Mouse (Mus musculus) T-helper 17 cell (primary cell): ENCODE results near the gene Gpsm2.
"Not testable (repeated sequence)": the region's sequence is repeated elsewhere in the genome, so short reads cannot be mapped to it uniquely, and the experiment has no call there.

Experiments used
- in situ Hi-C, 2 experiments: fragments of 300-600 bp; cut with MboI, MseI; formaldehyde crosslinking; loops; 1 replicate in 1 of 2; 2 replicates in 1 of 2; pipeline ENCODE4 v1.15.1; 2025; ENCODE audit warnings: high pct_unique_total_duplicates in 2 of 2

Gpsm2 gene

DNA sequence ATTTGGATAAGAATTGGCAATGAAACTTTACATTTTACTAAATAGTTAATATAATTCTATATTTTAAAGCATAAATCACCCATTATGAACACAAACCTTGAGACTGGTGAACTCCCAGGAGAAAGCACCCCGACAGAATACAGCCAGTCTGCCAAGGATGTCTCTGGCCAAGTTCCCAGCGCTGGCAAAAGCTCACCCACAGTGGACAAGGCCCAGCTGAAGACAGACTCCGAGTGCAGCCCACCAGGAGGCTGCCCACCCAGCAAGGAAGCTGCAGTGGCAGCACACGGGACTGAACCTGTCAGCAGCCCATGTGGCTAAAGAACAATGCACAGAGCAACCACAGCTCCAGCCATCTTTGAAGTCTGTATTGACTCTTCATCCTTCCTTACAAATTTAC, 45.5 kb downstream of the Gpsm2 start:
- in situ Hi-C loops = loop anchor here in 1 of 2 experiments (25.0 kb wide), 1 partner anchor 111 kb away; no protein-coding TSS in a partner anchor

DNA sequence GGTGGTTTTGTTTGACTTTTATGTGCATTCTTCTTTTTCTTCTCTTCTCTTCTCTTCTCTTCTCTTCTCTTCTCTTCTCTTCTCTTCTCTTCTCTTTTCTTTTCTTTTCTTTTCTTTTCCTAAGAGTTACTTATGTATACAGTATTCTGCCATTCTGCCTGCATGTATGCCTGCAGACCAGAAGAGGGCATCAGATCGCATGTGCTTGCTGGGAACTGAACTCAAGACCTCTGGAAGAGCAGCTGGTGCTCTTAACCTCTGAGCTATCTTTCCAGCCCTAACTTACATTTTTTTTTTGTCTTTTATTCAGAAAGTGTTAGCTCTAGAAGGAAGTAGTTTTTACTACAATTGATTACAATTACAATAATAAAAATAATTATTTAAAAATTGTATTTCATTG, 61.2 kb downstream of the Gpsm2 start:
- in situ Hi-C loops = no loop called here

- in situ Hi-C loops = loop anchor here in 1 of 2 experiments (5.0 kb wide), 1 partner anchor 991 kb away; no protein-coding TSS in a partner anchor
These were observed 63.5 kb downstream of the Gpsm2 start for GRCm38 (mm10) chr3:108658612-108659011.

- in situ Hi-C loops = loop anchor here in 1 of 2 experiments (5.0 kb wide), 1 partner anchor 988 kb away; no protein-coding TSS in a partner anchor
These were observed 66.6 kb downstream of the Gpsm2 start for GRCm38 (mm10) chr3:108655486-108655885.

- in situ Hi-C loops = no loop called here
These were observed 67.5 kb downstream of the Gpsm2 start for GRCm38 (mm10) chr3:108654566-108654965.

GRCm38 (mm10) chr3:108653710-108654379, 68.3 kb downstream of the Gpsm2 start, which contains the start of gene Clcc1:
Gene Clcc1 (plus strand): TSS chr3:108653913.
- in situ Hi-C loops = no loop called here

- in situ Hi-C loops = no loop called here
These were observed 69.1 kb downstream of the Gpsm2 start for GRCm38 (mm10) chr3:108652866-108653642.

DNA sequence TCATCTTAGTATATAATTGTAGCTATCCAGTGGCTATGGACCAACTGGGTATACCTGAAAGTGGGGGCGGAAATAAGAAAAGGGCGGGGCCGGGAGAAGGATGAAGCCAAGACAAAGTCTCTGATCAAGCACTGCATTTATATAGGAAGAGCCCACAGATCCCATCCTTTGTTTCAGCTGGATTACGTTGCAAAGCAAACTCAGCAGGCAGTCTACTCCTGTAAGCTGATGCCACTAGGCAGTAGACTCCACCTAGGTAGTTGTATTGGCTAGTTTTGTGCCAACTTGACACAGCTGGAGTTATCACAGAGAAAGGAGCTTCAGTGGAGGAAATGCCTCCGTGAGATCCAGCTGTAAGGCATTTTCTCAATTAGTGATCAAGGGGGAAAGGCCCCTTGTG, 74.4 kb downstream of the Gpsm2 start:
- in situ Hi-C loops = not testable (repeated sequence)

GRCm38 (mm10) chr3:108646036-108646435, 76.1 kb downstream of the Gpsm2 start:
- in situ Hi-C loops = no loop called here

DNA sequence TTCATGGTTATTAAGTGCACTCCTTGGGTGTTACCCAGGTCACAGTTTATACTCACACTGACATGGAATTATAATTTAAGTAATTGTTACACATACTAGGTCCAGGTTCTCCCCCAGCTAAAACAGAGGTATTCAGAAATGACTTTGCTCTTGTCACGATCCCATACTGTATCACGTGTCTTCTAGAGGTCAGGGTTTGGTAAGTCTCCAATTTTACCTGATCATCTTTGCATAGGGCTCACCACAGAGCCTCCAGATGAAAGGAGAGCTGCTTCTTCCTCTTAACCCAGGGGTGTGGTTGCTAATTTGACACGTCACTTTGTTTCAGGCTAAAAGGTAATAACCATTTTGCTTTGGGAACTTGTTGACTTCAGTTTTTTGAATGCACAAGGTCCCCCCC, 77.3 kb downstream of the Gpsm2 start:
- in situ Hi-C loops = no loop called here

DNA sequence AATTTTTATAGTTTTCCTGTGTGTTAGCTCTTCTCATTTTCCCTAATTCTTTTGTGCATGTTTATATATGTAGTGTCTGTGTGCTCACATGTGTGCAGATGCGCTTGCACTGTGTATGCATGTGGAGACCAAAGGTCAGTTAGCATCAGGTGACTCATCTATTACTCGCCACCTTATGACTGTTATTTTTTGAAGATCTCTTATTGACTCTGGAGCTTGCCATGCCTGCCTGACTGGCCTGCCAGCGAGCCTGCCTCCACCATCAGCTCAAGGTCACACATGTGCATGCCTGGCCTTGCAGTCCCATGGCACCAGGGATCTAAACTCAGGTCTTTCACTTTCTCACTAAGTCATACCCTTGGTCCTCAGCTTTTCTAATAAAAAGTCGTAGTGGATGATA, 81.1 kb downstream of the Gpsm2 start:
- in situ Hi-C loops = no loop called here

DNA sequence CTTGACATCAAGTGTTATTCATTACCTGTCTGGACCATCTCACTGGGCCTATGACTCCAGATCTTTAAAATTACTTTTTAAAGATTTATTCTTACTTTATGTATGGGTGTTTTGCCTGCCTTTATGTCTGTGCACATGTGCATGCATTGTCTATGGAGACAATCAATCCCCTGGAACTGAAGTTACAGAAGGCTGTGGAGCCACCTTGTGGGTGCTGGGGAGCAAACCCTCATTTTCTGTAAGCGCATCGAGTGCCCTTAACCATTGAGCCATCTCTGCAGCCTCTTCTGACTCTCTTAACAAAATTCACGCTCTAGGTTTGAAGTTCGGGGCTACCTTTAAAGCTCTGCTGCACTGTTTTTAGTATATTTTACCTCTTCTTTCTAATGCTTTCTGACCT, 82.7 kb downstream of the Gpsm2 start:
- in situ Hi-C loops = no loop called here

DNA sequence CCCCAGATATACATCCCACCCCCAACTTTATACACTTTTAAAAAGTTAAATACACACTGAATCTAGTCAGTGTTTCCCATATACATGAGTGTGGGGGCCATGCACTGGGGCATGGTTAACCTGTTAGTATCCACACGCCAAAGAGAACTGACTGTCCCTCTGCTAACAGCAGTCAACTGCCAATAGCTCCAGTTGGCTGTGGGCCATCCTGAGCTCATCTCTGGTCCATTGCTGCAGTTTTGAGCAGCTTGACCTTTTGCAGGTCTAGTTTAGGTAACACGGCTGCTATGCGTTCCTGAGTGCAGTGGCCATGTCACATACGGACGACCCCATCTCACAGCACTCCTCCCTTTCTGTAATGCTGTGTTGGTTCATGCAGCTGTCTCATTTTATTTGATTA, 87.3 kb downstream of the Gpsm2 start:
- in situ Hi-C loops = no loop called here
